Mouse (Mus musculus) adipose tissue, adult 10 weeks (tissue): ENCODE data around the gene Vamp2. TPM values are rescaled to one million over a fixed set of nuclear protein-coding genes. Genes with fewer than 3 reads are reported as not detected.

ENCODE experiments used
- polyA plus RNA-seq: library from polyadenylated mRNA; stranded (reverse); fragments of 350-450 nt; fragmentation: Illumina TruSeq; extraction: RNeasy Lipid Tissue Mini Kit (QIAGEN cat#74804); gene quantifications from one replicate; pipeline ENCODE4 v1.2.3, GENCODE M21; 2014; ENCODE audit warnings: low read depth, low replicate concordance

Vamp2 gene
- 167 TPM for polyA plus RNA-seq

GRCm38 (mm10) chr11:69088103-69088855, at the start of gene Vamp2:
Vamp2 (plus strand) TSS chr11:69088490.

GRCm38 (mm10) chr11:69045531-69046394, 42.5 kb upstream of the Vamp2 start, which contains the start of gene Aurkb:
Aurkb (plus strand) TSS chr11:69045647.

GRCm38 (mm10) chr11:69059357-69059974, 28.8 kb upstream of the Vamp2 start, which contains the start of gene Borcs6:
Borcs6 (plus strand) TSS chr11:69059717.

GRCm38 (mm10) chr11:69070590-69071222, 17.6 kb upstream of the Vamp2 start, which contains the start of gene Tmem107:
Tmem107 (plus strand) TSS chr11:69070806.

GRCm38 (mm10) chr11:69094697-69095429, 6.6 kb downstream of the Vamp2 start, which contains the start of gene Per1:
Per1 (plus strand) TSS chr11:69095217.

GRCm38 (mm10) chr11:69120221-69121000, 32.1 kb downstream of the Vamp2 start, which contains the start of gene Hes7:
Hes7 (plus strand) TSS chr11:69120404.

GRCm38 (mm10) chr11:69122336-69122951, 34.2 kb downstream of the Vamp2 start, which contains the start of gene 9130213A22Rik:
9130213A22Rik (minus strand) TSS chr11:69122589.

GRCm38 (mm10) chr11:69125852-69125918, 37.4 kb downstream of the Vamp2 start, which contains the start of gene Aloxe3:
Aloxe3 (plus strand) TSS chr11:69125896.

Other genes starting within 250 kb of the Vamp2 start
- gene Ndel1, start 216.6 kb upstream of the Vamp2 start, polyA plus RNA-seq = 59.2 TPM
- gene Rnf222, start 199.9 kb upstream of the Vamp2 start, polyA plus RNA-seq = 0.14 TPM
- 2,612 TPM for gene Rpl26, start 186.9 kb upstream of the Vamp2 start, polyA plus RNA-seq
- 8.8 TPM for gene Odf4, start 161.4 kb upstream of the Vamp2 start, polyA plus RNA-seq
- 9.2 TPM for gene Arhgef15, start 131.0 kb upstream of the Vamp2 start, polyA plus RNA-seq
- 38.0 TPM for gene Slc25a35, start 120.4 kb upstream of the Vamp2 start, polyA plus RNA-seq
- gene Rangrf, start 113.3 kb upstream of the Vamp2 start, polyA plus RNA-seq = 37.9 TPM
- gene Pfas, start 80.0 kb upstream of the Vamp2 start, polyA plus RNA-seq = 11.8 TPM
- gene Ctc1, start 72.6 kb upstream of the Vamp2 start, polyA plus RNA-seq = 32.2 TPM
- 3.3 TPM for gene Aurkb, start 42.8 kb upstream of the Vamp2 start, polyA plus RNA-seq
- 19.3 TPM for gene Borcs6, start 28.8 kb upstream of the Vamp2 start, polyA plus RNA-seq
- 20.0 TPM for gene Tmem107, start 17.7 kb upstream of the Vamp2 start, polyA plus RNA-seq
- gene Per1, start 6.7 kb downstream of the Vamp2 start, polyA plus RNA-seq = 31.8 TPM
- gene Hes7, start 31.9 kb downstream of the Vamp2 start, polyA plus RNA-seq = not detected
- gene 9130213A22Rik, start 34.1 kb downstream of the Vamp2 start, polyA plus RNA-seq = 0.57 TPM
- gene Aloxe3, start 37.4 kb downstream of the Vamp2 start, polyA plus RNA-seq = 1.3 TPM
- not detected for gene Alox12b, start 68.5 kb downstream of the Vamp2 start, polyA plus RNA-seq
- not detected for gene Alox8, start 109.4 kb downstream of the Vamp2 start, polyA plus RNA-seq
- 0.05 TPM for gene Gucy2e, start 148.5 kb downstream of the Vamp2 start, polyA plus RNA-seq
- gene Cntrob, start 235.3 kb downstream of the Vamp2 start, polyA plus RNA-seq = 8.9 TPM
- 90.6 TPM for gene Trappc1, start 235.5 kb downstream of the Vamp2 start, polyA plus RNA-seq
- 1.1 TPM for gene Kcnab3, start 237.8 kb downstream of the Vamp2 start, polyA plus RNA-seq